Mouse (Mus musculus) erythroblast, embryonic 14.5 days (primary cell): ENCODE measurements around the gene Rgs9. TPM values are rescaled to one million over a fixed set of nuclear protein-coding genes. Genes with fewer than 3 reads are reported as not detected.
A peak's percentile ranks its signal among the peaks of the same experiment; 100 is the strongest.
"Not testable (repeated sequence)": the region's sequence is repeated elsewhere in the genome, so short reads cannot be mapped to it uniquely, and the experiment has no call there.

Source experiments
- H3K27me3 ChIP-seq: 2 replicates; pipeline ENCODE4 v1.6.1; 2012; ENCODE audit warnings: inconsistent platforms; ENCODE audit not compliant: control insufficient read depth
- H3K36me3 ChIP-seq: 2 replicates; pipeline ENCODE4 v1.6.1; 2012; ENCODE audit warnings: mild to moderate bottlenecking, inconsistent platforms; ENCODE audit not compliant: control insufficient read depth
- H3K4me1 ChIP-seq: 2 replicates; pipeline ENCODE4 v1.6.1; 2012; ENCODE audit warnings: inconsistent platforms; ENCODE audit not compliant: control insufficient read depth
- H3K4me3 ChIP-seq: replicated peaks from 2 replicates; pipeline ENCODE3; 2012; ENCODE audit warnings: moderate library complexity, mild to moderate bottlenecking, inconsistent platforms
- H3K9me3 ChIP-seq: 2 replicates; pipeline ENCODE4 v1.6.1; 2012; ENCODE audit warnings: low read length, inconsistent platforms, mixed read lengths; ENCODE audit not compliant: control insufficient read depth
- GATA1 ChIP-seq: IDR thresholded peaks from 2 replicates; pipeline ENCODE4 v1.6.1; 2012; ENCODE audit warnings: low read length, inconsistent platforms, mixed read lengths
- TAL1 ChIP-seq: IDR thresholded peaks from 3 replicates; pipeline ENCODE4 v1.6.1; 2012; ENCODE audit warnings: low read length, inconsistent platforms, mixed read lengths
- polyA plus RNA-seq: library from polyadenylated mRNA; stranded (reverse); fragments of >175 nt; gene quantifications from 2 replicates; pipeline ENCODE4 v1.2.3, GENCODE M21; 2012

The Rgs9 gene
- polyA plus RNA-seq, 1 experiment = not detected

GRCm38 (mm10) chr11:109319471-109319870, 21.5 kb upstream of the Rgs9 start:
- H3K4me1 ChIP-seq = no peaks in the 10 kb centered on the region

GRCm38 (mm10) chr11:109316921-109317320, 19.0 kb upstream of the Rgs9 start:
- H3K4me3 ChIP-seq = no peak overlapping the region
- H3K27me3 ChIP-seq = 0 out of 2 replicates have a peak, but pooled peaks cover 2% of the 10 kb centered on the region
- H3K9me3 ChIP-seq = peaks cover 2% of the 10 kb centered on the region; the same call in 1 of the 2 replicates
- TF ChIP-seq GATA1 = no peak
- no peak for TF ChIP-seq TAL1
- peaks cover 2% of the 10 kb centered on the region; the same call in 1 of the 2 replicates for H3K4me1 ChIP-seq
- no peaks in the 10 kb centered on the region for H3K36me3 ChIP-seq

More at GRCm38 (mm10) chr11:109319471-109319870, 21.5 kb upstream of the Rgs9 start:
- no peak overlapping the region for H3K4me3 ChIP-seq
- peaks cover 2% of the 10 kb centered on the region; the same call in 1 of the 2 replicates for H3K9me3 ChIP-seq
- H3K27me3 ChIP-seq = 0 out of 2 replicates have a peak, but pooled peaks cover 2% of the 10 kb centered on the region
- no peaks in the 10 kb centered on the region for H3K36me3 ChIP-seq
- TF ChIP-seq TAL1 = no peak
- TF ChIP-seq GATA1 = no peak

- H3K4me1 ChIP-seq = peaks cover 2% of the 10 kb centered on the region; the same call in 1 of the 2 replicates
- 0 out of 2 replicates have a peak, but pooled peaks cover 2% of the 10 kb centered on the region for H3K27me3 ChIP-seq
- H3K4me3 ChIP-seq = peak overlapping the region; percentile 60
- no peak for TF ChIP-seq GATA1
- TF ChIP-seq TAL1 = no peak
- no peaks in the 10 kb centered on the region for H3K36me3 ChIP-seq
- no peaks in the 10 kb centered on the region; the same call in 1 of the 2 replicates for H3K9me3 ChIP-seq
Measured at GRCm38 (mm10) chr11:109311885-109312605, 14.1 kb upstream of the Rgs9 start.

- H3K9me3 ChIP-seq = no peaks in the 10 kb centered on the region
- no peaks in the 10 kb centered on the region for H3K36me3 ChIP-seq
- H3K27me3 ChIP-seq = no peaks in the 10 kb centered on the region
- no peaks in the 10 kb centered on the region for H3K4me1 ChIP-seq
- TF ChIP-seq TAL1 (no peak), GATA1 (no peak)
- no peak overlapping the region for H3K4me3 ChIP-seq
Measured at GRCm38 (mm10) chr11:109305680-109306079, 7.8 kb upstream of the Rgs9 start.

- H3K9me3 ChIP-seq = no peaks in the 10 kb centered on the region
- no peaks in the 10 kb centered on the region for H3K36me3 ChIP-seq
- no peak for TF ChIP-seq GATA1
- no peak for TF ChIP-seq TAL1
- H3K4me1 ChIP-seq = peaks cover 6% of the 10 kb centered on the region
- H3K27me3 ChIP-seq = no peaks in the 10 kb centered on the region; the same call in none of the 2 replicates
- no peak overlapping the region for H3K4me3 ChIP-seq
Measured at GRCm38 (mm10) chr11:109302338-109302737, 4.4 kb upstream of the Rgs9 start.

GRCm38 (mm10) chr11:109297031-109297430, 898 bp downstream of the Rgs9 start:
- Histone ChIP-seq H3K4me1 (peaks cover 6% of the 10 kb centered on the region), H3K27me3 (peaks cover 8% of the 10 kb centered on the region), H3K36me3 (no peaks in the 10 kb centered on the region), H3K9me3 (no peaks in the 10 kb centered on the region), H3K4me3 (no peak overlapping the region)
- TF ChIP-seq GATA1 = no peak
- no peak for TF ChIP-seq TAL1

- no peak overlapping the region for H3K4me3 ChIP-seq
- H3K36me3 ChIP-seq = no peaks in the 10 kb centered on the region
- H3K27me3 ChIP-seq = peaks cover 5% of the 10 kb centered on the region
- peaks cover 5% of the 10 kb centered on the region for H3K9me3 ChIP-seq
- no peaks in the 10 kb centered on the region for H3K4me1 ChIP-seq
- no peak for TF ChIP-seq GATA1
- TF ChIP-seq TAL1 = no peak
Measured at GRCm38 (mm10) chr11:109292056-109292455, 5.9 kb downstream of the Rgs9 start.

- H3K9me3 ChIP-seq, H3K4me3 ChIP-seq, H3K4me1 ChIP-seq, H3K27me3 ChIP-seq, H3K36me3 ChIP-seq: not testable (repeated sequence)
Measured at GRCm38 (mm10) chr11:109289378-109289777, 8.6 kb downstream of the Rgs9 start.

GRCm38 (mm10) chr11:109284811-109285210, 13.1 kb downstream of the Rgs9 start:
- no peak overlapping the region for H3K4me3 ChIP-seq
- H3K36me3 ChIP-seq = no peaks in the 10 kb centered on the region
- H3K9me3 ChIP-seq = peaks cover 5% of the 10 kb centered on the region
- no peak for TF ChIP-seq TAL1
- no peaks in the 10 kb centered on the region for H3K4me1 ChIP-seq
- no peaks in the 10 kb centered on the region; the same call in 1 of the 2 replicates for H3K27me3 ChIP-seq
